Mouse (Mus musculus) gastrocnemius, adult 2 months (tissue): ENCODE data around the gene Cdkl4. TPM values are rescaled to one million over a fixed set of nuclear protein-coding genes. Genes with fewer than 3 reads are reported as not detected.

Source experiments
- DNase-seq: peaks from one replicate; pipeline ENCODE4 v3.0.0; 2022
- H3K27ac ChIP-seq: fragments of 200-600 bp; 2 replicates; pipeline ENCODE4 v1.8.1; 2022; ENCODE audit warnings: mild to moderate bottlenecking
- H3K4me3 ChIP-seq: fragments of 200-600 bp; 2 replicates; pipeline ENCODE4 v1.8.1; 2022; ENCODE audit warnings: mild to moderate bottlenecking, moderate library complexity
- CTCF ChIP-seq: fragments of 200-600 bp; IDR thresholded peaks from 2 replicates; pipeline ENCODE4 v1.8.1; 2022; ENCODE audit warnings: antibody characterized with exemption, mild to moderate bottlenecking, moderate library complexity
- intact Hi-C: fragments of 180-260 bp; cut with DNase I; formaldehyde crosslinking; loops from one replicate; pipeline ENCODE4 v1.15.1; 2025
- total RNA-seq, 2 experiments: library from RNA; stranded (reverse); gene quantifications; 2 replicates each; pipeline ENCODE4 v1.2.3; 2021

The Cdkl4 gene
- total RNA-seq, 2 experiments from 2014 or later = 0.11 TPM; not detected in 1

DNA sequence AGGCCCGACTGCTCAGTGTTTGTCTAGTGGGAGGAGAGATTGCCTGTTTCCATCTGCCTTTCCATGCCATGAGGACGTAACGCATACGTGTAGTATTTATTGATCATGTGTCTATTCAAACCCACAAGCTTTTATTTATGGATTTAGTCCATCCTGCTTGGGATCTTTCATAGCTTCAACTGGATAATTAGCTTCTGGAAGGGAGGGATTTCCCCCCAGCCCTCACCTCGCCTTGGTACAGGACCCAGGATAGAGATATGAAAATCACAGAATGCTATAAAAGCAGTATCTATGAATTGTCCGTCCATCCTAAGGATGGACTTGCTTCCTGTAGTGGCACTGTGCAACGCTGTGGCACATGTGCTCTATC, 96.8 kb downstream of the Cdkl4 start:
- peak overlapping the region; percentile 95 for H3K27ac ChIP-seq
- intact Hi-C loops = loop anchor here (5.0 kb wide), 1 partner anchor 274 kb away; the partner anchor contains the start of genes Srsf7 and Ttc39d
- H3K4me3 ChIP-seq = peak overlapping the region; percentile 97
- TF ChIP-seq CTCF = no peak
- DNase-seq = no peak

DNA sequence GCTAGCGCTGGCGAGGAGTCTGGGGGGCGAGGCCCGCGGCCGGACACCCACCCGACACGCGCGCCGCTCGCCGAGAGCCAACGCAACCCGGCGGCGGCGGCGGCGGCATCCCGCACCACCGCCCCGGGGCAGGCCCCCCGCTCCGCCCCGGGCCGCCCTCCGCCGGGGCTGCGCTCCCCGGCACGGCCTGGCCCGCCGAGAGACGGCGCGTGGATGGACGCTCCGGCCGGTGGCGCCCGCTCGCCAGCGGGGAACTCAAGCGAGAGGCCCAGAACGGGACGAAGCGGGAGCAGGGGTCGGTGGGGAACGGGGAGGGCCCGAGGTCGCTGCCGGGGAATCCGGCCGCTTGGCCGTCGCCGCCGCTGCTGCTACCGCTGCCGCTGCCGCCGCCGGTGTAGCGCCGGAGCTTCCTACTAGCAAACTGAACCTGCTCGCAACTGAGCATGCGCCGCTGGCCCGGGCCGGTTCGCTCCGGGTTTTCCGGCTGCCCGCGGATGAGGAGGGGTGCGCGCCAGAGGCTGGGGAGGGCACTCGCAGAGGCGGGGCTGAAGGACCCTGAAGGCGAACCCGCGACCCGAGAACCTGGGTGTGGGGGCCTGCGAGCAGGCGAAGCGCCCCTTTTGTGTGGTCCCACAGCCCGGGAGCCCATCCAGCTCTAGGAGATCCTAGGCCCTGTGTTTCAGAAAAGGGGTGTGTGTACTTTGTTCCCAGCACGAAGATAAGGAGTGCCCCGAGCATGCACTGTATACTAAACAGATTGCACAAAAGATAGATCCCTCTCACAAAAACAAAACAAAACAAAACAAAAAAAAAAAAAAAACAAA, 97.4 kb downstream of the Cdkl4 start, which contains the start of gene Sos1:
Gene Sos1 (minus strand): TSS at position 423 of the 824 bp plus-strand sequence.
- TF ChIP-seq CTCF = no peak
- intact Hi-C loops = loop anchor here (5.0 kb wide), 1 partner anchor 273 kb away; the partner anchor contains the start of genes Srsf7 and Ttc39d
- DNase-seq = peak; percentile 98
- peak within 1 kb of the TSS; percentile 97 for H3K4me3 ChIP-seq
- H3K27ac ChIP-seq = peak within 1 kb of the TSS; percentile 95

DNA sequence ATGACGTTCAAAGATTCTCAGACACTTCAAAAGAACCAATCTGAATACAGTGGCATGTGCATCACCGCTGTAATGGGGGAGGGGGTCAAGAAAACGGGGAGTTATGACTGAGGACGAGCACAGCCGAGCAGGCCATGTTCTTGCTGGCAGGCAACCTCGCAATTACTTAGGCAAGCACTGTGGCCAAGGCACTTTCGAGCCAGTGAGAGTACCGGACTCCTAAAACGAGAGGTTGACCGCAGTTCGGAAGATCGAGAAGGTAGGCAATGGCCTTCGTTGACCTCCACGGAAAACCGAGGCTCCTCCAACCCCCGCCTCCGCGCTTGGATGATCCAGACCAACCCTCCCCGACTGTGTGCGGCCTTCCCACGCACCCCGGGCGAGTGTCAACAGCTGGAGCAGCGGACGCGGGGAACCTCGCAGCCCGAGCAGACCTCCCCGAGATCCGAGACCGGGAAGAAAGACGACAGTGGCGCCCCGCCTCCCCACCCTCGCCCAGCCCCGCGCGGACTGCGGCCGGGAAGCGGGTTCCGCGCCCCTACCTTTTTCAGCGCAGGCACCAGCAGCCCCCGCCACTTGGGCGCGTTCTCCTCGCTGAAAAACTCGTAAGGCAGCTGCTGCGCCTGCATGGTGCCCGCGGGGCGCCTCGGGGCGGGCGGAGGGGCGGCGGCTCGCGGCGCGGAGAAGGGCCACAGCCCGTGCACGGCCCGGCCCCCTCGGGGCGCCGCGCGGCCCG, 98.2 kb downstream of the Cdkl4 start:
- intact Hi-C loops = loop anchor here (5.0 kb wide), 1 partner anchor 272 kb away; the partner anchor contains the start of genes Srsf7 and Ttc39d
- TF ChIP-seq CTCF = no peak

DNA sequence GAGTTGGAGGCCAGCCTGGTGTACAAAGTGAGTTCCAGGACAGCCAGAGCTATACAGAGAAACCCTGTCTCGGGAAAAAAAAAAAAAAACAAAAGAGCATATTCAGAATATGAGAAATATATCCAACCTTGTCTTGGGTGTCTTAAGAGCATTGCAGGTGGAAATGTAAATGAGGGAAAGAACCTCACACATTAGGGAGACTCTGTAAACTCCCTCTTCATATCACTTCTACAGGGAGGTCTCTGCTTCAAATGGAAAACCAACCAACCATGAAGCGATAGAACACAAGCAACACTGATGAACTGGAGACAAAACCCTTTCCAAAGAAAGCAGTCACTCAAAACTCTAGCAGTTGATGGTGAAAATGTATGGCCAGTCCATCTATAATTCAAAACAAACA, 99.9 kb downstream of the Cdkl4 start:
- no peak for TF ChIP-seq CTCF
- intact Hi-C loops = no loop called here
- DNase-seq = no peak
- H3K4me3 ChIP-seq = no peak overlapping the region
- H3K27ac ChIP-seq = no peak overlapping the region

More for the DNA sequence above, 98.2 kb downstream of the Cdkl4 start:
- Histone ChIP-seq H3K4me3 (peak overlapping the region; percentile 97), H3K27ac (peak overlapping the region; percentile 95)
- DNase-seq = peak; percentile 72

DNA sequence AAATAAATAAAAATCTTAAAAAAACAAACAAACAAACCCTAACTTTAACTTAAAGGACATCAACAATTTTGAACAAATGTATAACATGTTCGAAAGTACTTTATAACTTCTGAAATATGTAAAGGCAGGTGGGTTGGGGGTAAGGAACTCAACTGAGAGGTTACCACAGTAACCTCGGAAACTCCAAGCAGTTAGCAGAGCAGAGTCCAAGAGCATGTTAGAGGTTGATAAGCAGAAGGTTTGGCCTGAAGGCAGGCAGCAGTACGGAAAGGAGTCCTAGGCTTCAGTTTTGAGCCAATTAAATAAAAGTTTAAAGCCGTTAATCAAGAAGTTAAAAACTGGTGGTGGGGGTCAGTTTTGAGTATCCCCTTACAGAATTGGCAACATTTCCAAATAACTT, 101.1 kb downstream of the Cdkl4 start:
- no peak overlapping the region for H3K4me3 ChIP-seq
- intact Hi-C loops = no loop called here
- H3K27ac ChIP-seq = no peak overlapping the region
- no peak for TF ChIP-seq CTCF
- DNase-seq = no peak

Other genes with a start within 250 kb of the Cdkl4 start
- not detected for gene Gm10190, start 204.3 kb downstream of the Cdkl4 start, total RNA-seq
- gene Sos1, start 97.4 kb downstream of the Cdkl4 start, total RNA-seq = 10 to 100 TPM; 14.1 to 18.2 TPM
- 10 to 100 TPM; 11.9 to 17.5 TPM for gene Map4k3, start 150.7 kb upstream of the Cdkl4 start, total RNA-seq